Mouse (Mus musculus): ENCODE measurements at regions not wholly inside any gene's neighbourhood (a gene's known extent, or its start where the extent isn't known, plus 50 kb on each side); places are given as distances from the start of the nearest gene placed in this dataset.

GRCm38 (mm10) chr1:168597495-168597894, 165.4 kb upstream of the Pbx1 start:
- no peaks in the 10 kb centered on the region for H3K27me3 ChIP-seq (replicated peaks; ENCODE audit: insufficient read depth, low read length)
- WGBS = 12% methylated on average over 5 of the region's 5 CpGs

DNA sequence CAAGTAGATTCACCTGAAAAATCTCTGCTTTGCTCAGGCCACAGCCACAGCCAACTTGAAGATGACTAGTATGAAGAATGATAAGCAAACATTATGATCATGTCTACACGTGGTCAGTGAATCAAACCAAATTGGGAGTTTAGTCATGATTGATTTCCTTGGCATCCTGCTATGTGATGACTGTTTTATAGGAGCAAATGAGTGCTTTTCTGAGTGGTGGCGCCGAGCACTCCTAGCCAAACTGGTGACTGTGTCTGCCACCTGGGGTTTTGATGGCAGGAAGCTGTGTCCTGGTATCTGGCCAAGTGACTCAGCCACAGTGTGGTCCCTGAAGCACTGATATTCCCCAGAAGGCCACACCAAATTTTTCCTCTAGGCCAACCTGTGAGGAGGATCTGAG, 152.1 kb upstream of the Pbx1 start:
- DNase-seq (ENCODE audit: low spot score) = no peak
- TF ChIP-seq CTCF (IDR thresholded peaks at IDR 0.05) (no peak), EP300 (IDR thresholded peaks at IDR 0.05) (no peak)
- Histone ChIP-seq H3K9me3 (ENCODE audit: low read length) (no peaks in the 10 kb centered on the region), H3K4me3 (ENCODE audit: low read depth, low read length) (no peak overlapping the region), H3K27ac (ENCODE audit: low read length) (no peak overlapping the region), H3K9ac (replicated peaks; ENCODE audit: low read depth) (no peak overlapping the region), H3K4me1 (ENCODE audit: insufficient read depth, low read depth, low read length) (no peaks in the 10 kb centered on the region), H3K27me3 (replicated peaks; ENCODE audit: insufficient read depth, low read length) (no peaks in the 10 kb centered on the region), H3K36me3 (ENCODE audit: insufficient read depth, low read length) (no peaks in the 10 kb centered on the region), H3K4me2 (replicated peaks; ENCODE audit: low read depth, low read length) (no peak overlapping the region)
- ATAC-seq = no peak
- 58% methylated on average over 3 of the region's 3 CpGs for WGBS

More at GRCm38 (mm10) chr1:168597495-168597894, 165.4 kb upstream of the Pbx1 start:
- DNase-seq (ENCODE audit: low spot score) = peak; percentile 10
- Histone ChIP-seq H3K4me3 (ENCODE audit: low read depth, low read length) (no peak overlapping the region), H3K9ac (replicated peaks; ENCODE audit: low read depth) (no peak overlapping the region), H3K9me3 (ENCODE audit: low read length) (no peaks in the 10 kb centered on the region), H3K27ac (ENCODE audit: low read length) (no peak overlapping the region), H3K4me1 (ENCODE audit: insufficient read depth, low read depth, low read length) (peaks cover 12% of the 10 kb centered on the region; the same call in 1 of the 2 replicates), H3K36me3 (ENCODE audit: insufficient read depth, low read length) (no peaks in the 10 kb centered on the region), H3K4me2 (replicated peaks; ENCODE audit: low read depth, low read length) (peak overlapping the region; percentile 48)
- ATAC-seq = no peak
- TF ChIP-seq EP300 (IDR thresholded peaks at IDR 0.05) (no peak), CTCF (IDR thresholded peaks at IDR 0.05) (no peak)

- H3K4me1 ChIP-seq (ENCODE audit: insufficient read depth, low read depth, low read length) = no peaks in the 10 kb centered on the region
- H3K36me3 ChIP-seq (ENCODE audit: insufficient read depth, low read length) = no peaks in the 10 kb centered on the region
- DNase-seq (ENCODE audit: low spot score) = no peak
- TF ChIP-seq EP300 (IDR thresholded peaks at IDR 0.05) (no peak), CTCF (IDR thresholded peaks at IDR 0.05) (no peak)
- no peak overlapping the region for H3K9ac ChIP-seq (replicated peaks; ENCODE audit: low read depth)
- H3K4me2 ChIP-seq (replicated peaks; ENCODE audit: low read depth, low read length) = no peak overlapping the region
- H3K4me3 ChIP-seq (ENCODE audit: low read depth, low read length) = no peak overlapping the region
- H3K27me3 ChIP-seq (replicated peaks; ENCODE audit: insufficient read depth, low read length) = no peaks in the 10 kb centered on the region
- no peaks in the 10 kb centered on the region for H3K9me3 ChIP-seq (ENCODE audit: low read length)
- H3K27ac ChIP-seq (ENCODE audit: low read length) = no peak overlapping the region
- WGBS = 53% methylated on average over 5 of the region's 5 CpGs
- no peak for ATAC-seq
Measured at GRCm38 (mm10) chr1:168582434-168582833, 150.4 kb upstream of the Pbx1 start.

DNA sequence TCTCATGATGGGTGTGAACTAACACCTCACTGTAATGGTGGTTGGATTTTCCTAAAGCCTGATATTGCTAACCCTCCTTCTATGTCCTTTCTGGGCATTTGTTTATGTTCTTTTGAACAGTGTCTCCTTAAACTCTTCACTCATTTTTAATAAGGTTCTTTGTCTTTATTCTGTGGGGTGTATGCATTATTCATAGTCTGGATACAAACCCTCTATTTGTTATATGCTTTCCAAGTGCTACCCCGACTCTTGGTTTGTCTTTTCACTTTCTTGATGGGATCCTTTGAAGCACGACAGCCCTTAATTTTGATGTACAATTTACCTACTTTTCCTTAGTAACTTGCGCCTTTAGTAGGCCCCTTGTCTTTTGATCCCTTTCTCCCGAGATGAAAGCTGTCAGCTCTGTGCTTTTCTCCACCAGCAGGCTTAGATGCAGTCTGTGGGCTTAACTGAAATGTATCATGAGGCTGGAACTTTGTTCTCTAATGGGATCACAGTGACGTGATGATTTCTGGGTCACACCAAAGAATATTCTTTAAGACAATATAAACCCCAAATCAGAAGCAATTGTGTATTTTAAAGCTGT, 138.0 kb upstream of the Pbx1 start:
- no peaks in the 10 kb centered on the region for H3K4me1 ChIP-seq (ENCODE audit: insufficient read depth, low read depth, low read length)
- DNase-seq (ENCODE audit: low spot score) (no peak), ATAC-seq (no peak)
- no peaks in the 10 kb centered on the region for H3K9me3 ChIP-seq (ENCODE audit: low read length)
- no peak overlapping the region for H3K9ac ChIP-seq (replicated peaks; ENCODE audit: low read depth)
- H3K4me2 ChIP-seq (replicated peaks; ENCODE audit: low read depth, low read length) = no peak overlapping the region
- 73% methylated on average over 5 of the region's 5 CpGs for WGBS
- no peaks in the 10 kb centered on the region for H3K27me3 ChIP-seq (replicated peaks; ENCODE audit: insufficient read depth, low read length)
- TF ChIP-seq CTCF (IDR thresholded peaks at IDR 0.05) = no peak
- no peak for TF ChIP-seq EP300 (IDR thresholded peaks at IDR 0.05)
- no peak overlapping the region for H3K4me3 ChIP-seq (ENCODE audit: low read depth, low read length)
- no peak overlapping the region for H3K27ac ChIP-seq (ENCODE audit: low read length)
- no peaks in the 10 kb centered on the region for H3K36me3 ChIP-seq (ENCODE audit: insufficient read depth, low read length)

- 90% methylated on average over 3 of the region's 3 CpGs for WGBS
- Histone ChIP-seq H3K9ac (replicated peaks; ENCODE audit: low read depth) (no peak overlapping the region), H3K9me3 (ENCODE audit: low read length) (no peaks in the 10 kb centered on the region), H3K4me3 (ENCODE audit: low read depth, low read length) (no peak overlapping the region), H3K27me3 (replicated peaks; ENCODE audit: insufficient read depth, low read length) (no peaks in the 10 kb centered on the region), H3K27ac (ENCODE audit: low read length) (no peak overlapping the region), H3K4me2 (replicated peaks; ENCODE audit: low read depth, low read length) (no peak overlapping the region), H3K4me1 (ENCODE audit: insufficient read depth, low read depth, low read length) (no peaks in the 10 kb centered on the region), H3K36me3 (ENCODE audit: insufficient read depth, low read length) (no peaks in the 10 kb centered on the region)
- no peak for TF ChIP-seq CTCF (IDR thresholded peaks at IDR 0.05)
- TF ChIP-seq EP300 (IDR thresholded peaks at IDR 0.05) = no peak
- ATAC-seq (no peak), DNase-seq (ENCODE audit: low spot score) (no peak)
Measured at GRCm38 (mm10) chr1:168552394-168552793, 120.3 kb upstream of the Pbx1 start.

DNA sequence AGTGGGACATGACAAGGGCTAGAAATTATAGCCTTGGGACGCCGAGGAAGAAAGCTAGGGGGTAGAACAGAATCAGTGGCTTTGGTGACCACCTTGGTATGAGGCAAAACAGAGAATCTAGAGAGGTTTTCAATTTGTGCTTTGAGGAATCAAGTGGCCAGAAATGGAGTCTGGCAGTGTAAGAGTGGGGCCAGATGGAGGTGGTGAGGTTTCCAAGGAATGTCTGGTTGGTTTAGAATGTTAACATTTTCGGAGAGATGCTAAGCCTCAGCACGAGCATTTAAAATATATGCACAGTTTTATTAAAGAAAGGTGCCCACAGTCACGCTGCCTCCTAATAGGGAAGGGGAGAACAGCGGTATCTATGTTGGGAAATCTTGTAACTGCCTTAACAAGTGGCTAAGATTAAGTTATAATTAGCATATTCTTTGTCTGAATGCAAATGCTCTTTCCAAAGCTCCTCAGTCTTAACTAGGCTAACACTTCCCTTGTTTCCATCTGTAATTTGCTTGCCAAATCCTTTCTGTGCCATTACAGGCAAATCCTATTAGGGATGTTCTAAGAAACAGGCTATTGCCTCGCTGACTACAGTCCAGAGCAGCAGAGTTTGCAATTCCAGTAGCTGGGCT, 117.9 kb upstream of the Pbx1 start:
- DNase-seq (ENCODE audit: low spot score) (no peak), ATAC-seq (no peak)
- no peak overlapping the region for H3K9ac ChIP-seq (replicated peaks; ENCODE audit: low read depth)
- H3K4me1 ChIP-seq (ENCODE audit: insufficient read depth, low read depth, low read length) = no peaks in the 10 kb centered on the region
- no peaks in the 10 kb centered on the region for H3K36me3 ChIP-seq (ENCODE audit: insufficient read depth, low read length)
- H3K4me2 ChIP-seq (replicated peaks; ENCODE audit: low read depth, low read length) = no peak overlapping the region
- 68% methylated on average over 7 of the region's 7 CpGs for WGBS
- no peaks in the 10 kb centered on the region for H3K27me3 ChIP-seq (replicated peaks; ENCODE audit: insufficient read depth, low read length)
- H3K9me3 ChIP-seq (ENCODE audit: low read length) = no peaks in the 10 kb centered on the region
- no peak overlapping the region for H3K27ac ChIP-seq (ENCODE audit: low read length)
- H3K4me3 ChIP-seq (ENCODE audit: low read depth, low read length) = no peak overlapping the region
- TF ChIP-seq EP300 (IDR thresholded peaks at IDR 0.05) (no peak), CTCF (IDR thresholded peaks at IDR 0.05) (no peak)
